In genomic region chr2:13438275-13438845, GRCm38 (mm10) we compare ENCODE assay signal across 23 mouse cellular contexts. TPM values are rescaled to one million over a fixed set of nuclear protein-coding genes. Genes with fewer than 3 reads are reported as not detected.
A peak's percentile ranks its signal among the peaks of the same experiment; 100 is the strongest.
DNase-seq lines count a peak whose midpoint lies in the region; ATAC-seq lines count a peak whose summit lies in the region.
"Had no signal": no experiment of that assay in that cellular context is flagged by ENCODE, and none has a peak within 500 bp of the region (broad histone marks: within the 10 kb centered on the region; RNA-seq: fewer than 3 reads in every experiment).

No protein-coding gene starts in this region.

- H3K4me2 ChIP-seq in heart, embryonic 16.5 days (ENCODE audit: low read depth, low read length), result no peak overlapping the region
- H3K4me2 ChIP-seq in hindbrain, embryonic 14.5 days (replicated peaks), result no peak overlapping the region
- H3K4me2 ChIP-seq: hindbrain, embryonic 15.5 days; intestine, embryonic 15.5 days; midbrain, embryonic 15.5 days; stomach, embryonic 15.5 days had no signal

- no peak overlapping the region for H3K27ac ChIP-seq in heart, embryonic 10.5 days
- H3K27ac ChIP-seq in heart, embryonic 16.5 days (ENCODE audit: low read length), result peak overlapping the region; percentile 58
- H3K27ac ChIP-seq in hindbrain, embryonic 14.5 days, result no peak overlapping the region
- H3K27ac ChIP-seq: hindbrain, embryonic 15.5 days; intestine, embryonic 15.5 days; left cerebral cortex, adult 2 months; liver, embryonic 14.5 days; midbrain, embryonic 15.5 days; stomach, embryonic 15.5 days had no signal

- ATAC-seq in heart, embryonic 16.5 days (replicated peaks; ENCODE audit: extremely low read depth, insufficient read depth, low FRiP score), result peak; percentile 85
- ATAC-seq in hindbrain, embryonic 14.5 days (ENCODE audit: low FRiP score), result no peak
- ATAC-seq: forebrain, embryonic 14.5 days; intestine, embryonic 15.5 days; midbrain, embryonic 15.5 days had no signal

- no peak overlapping the region for H3K9ac ChIP-seq in heart, embryonic 16.5 days (ENCODE audit: low read length)
- no peak overlapping the region for H3K9ac ChIP-seq in hindbrain, embryonic 14.5 days
- H3K9ac ChIP-seq: hindbrain, embryonic 15.5 days; intestine, embryonic 15.5 days; liver, embryonic 14.5 days; midbrain, embryonic 15.5 days; stomach, embryonic 15.5 days had no signal

- H3K4me1 ChIP-seq in heart, embryonic 10.5 days, result no peaks in the 10 kb centered on the region
- H3K4me1 ChIP-seq in heart, embryonic 16.5 days (ENCODE audit: control insufficient read depth, insufficient read depth, low read length), result peaks cover 7% of the 10 kb centered on the region; the same call in 1 of the 2 replicates
- H3K4me1 ChIP-seq in hindbrain, embryonic 14.5 days (replicated peaks; ENCODE audit: control insufficient read depth, insufficient read depth, low read length), result no peaks in the 10 kb centered on the region
- H3K4me1 ChIP-seq: hindbrain, embryonic 15.5 days; intestine, embryonic 15.5 days; midbrain, embryonic 15.5 days; stomach, embryonic 15.5 days had no signal

- H3K4me3 ChIP-seq in heart, embryonic 10.5 days, result no peak overlapping the region
- no peak overlapping the region for H3K4me3 ChIP-seq in heart, embryonic 16.5 days (ENCODE audit: low read length)
- H3K4me3 ChIP-seq in hindbrain, embryonic 14.5 days (replicated peaks; ENCODE audit: low read length), result no peak overlapping the region
- H3K4me3 ChIP-seq: hindbrain, embryonic 15.5 days; intestine, embryonic 15.5 days; left cerebral cortex, adult 2 months; midbrain, embryonic 15.5 days; myocyte; stomach, embryonic 15.5 days had no signal

- no peaks in the 10 kb centered on the region for H3K36me3 ChIP-seq in heart, embryonic 10.5 days
- H3K36me3 ChIP-seq in heart, embryonic 16.5 days (ENCODE audit: control insufficient read depth, insufficient read depth), result no peaks in the 10 kb centered on the region
- H3K36me3 ChIP-seq in hindbrain, embryonic 14.5 days (replicated peaks; ENCODE audit: control insufficient read depth, insufficient read depth), result no peaks in the 10 kb centered on the region
- H3K36me3 ChIP-seq: hindbrain, embryonic 15.5 days; intestine, embryonic 15.5 days; midbrain, embryonic 15.5 days; stomach, embryonic 15.5 days had no signal

- no peaks in the 10 kb centered on the region for H3K9me3 ChIP-seq in heart, embryonic 10.5 days
- no peaks in the 10 kb centered on the region for H3K9me3 ChIP-seq in heart, embryonic 16.5 days (replicated peaks; ENCODE audit: control insufficient read depth, low read length)
- no peaks in the 10 kb centered on the region for H3K9me3 ChIP-seq in hindbrain, embryonic 14.5 days (ENCODE audit: control insufficient read depth, low read length)
- H3K9me3 ChIP-seq: hindbrain, embryonic 15.5 days; intestine, embryonic 15.5 days; midbrain, embryonic 15.5 days; stomach, embryonic 15.5 days had no signal

- DNase-seq in heart, adult 18-20 months, result peak; percentile 55 to 67
- DNase-seq in heart, embryonic 10.5 days (ENCODE audit: low spot score), result no peak
- peak; percentile 25 for DNase-seq in lung, postnatal 25 days (ENCODE audit: low spot score)
- DNase-seq in lung, postnatal 36 days, result no peak
- no peak for DNase-seq in Muller cell, postnatal 12 days (ENCODE audit: inconsistent ontology term)
- no peak for DNase-seq in hindbrain, embryonic 14.5 days (ENCODE audit: low spot score)
- DNase-seq: cerebellum, adult 2 months; kidney, adult 9 months; kidney, postnatal 36 days; layer of hippocampus, adult 9-11 months; left cerebral cortex, postnatal 4 days; spleen, adult 18-20 months; thymus, adult 18-20 months had no signal

- no peaks in the 10 kb centered on the region for H3K27me3 ChIP-seq in heart, embryonic 10.5 days (ENCODE audit: insufficient read depth, poor library complexity, severe bottlenecking)
- H3K27me3 ChIP-seq in heart, embryonic 16.5 days (ENCODE audit: control insufficient read depth, insufficient read depth, low read length), result no peaks in the 10 kb centered on the region
- no peaks in the 10 kb centered on the region for H3K27me3 ChIP-seq in hindbrain, embryonic 14.5 days (ENCODE audit: control insufficient read depth, insufficient read depth, low read length)
- H3K27me3 ChIP-seq: hindbrain, embryonic 15.5 days; intestine, embryonic 15.5 days; midbrain, embryonic 15.5 days; stomach, embryonic 15.5 days had no signal

- WGBS in heart, embryonic 10.5 days, result 74% methylated on average over 3 of the region's 3 CpGs
- 49% methylated on average over 3 of the region's 3 CpGs for WGBS in heart, embryonic 16.5 days
- 94% methylated on average over 3 of the region's 3 CpGs for WGBS in hindbrain, embryonic 14.5 days

RNA-seq across cellular contexts. Expression of gene Cubn, which starts 53.3 kb away (rescaled TPM):
- 1 to 10 TPM in 1 of 2 experiments, under 1 TPM in 1; 0.87 to 1.2 TPM for total RNA-seq in heart, adult 18-20 months (2021)
- polyA plus RNA-seq in heart, embryonic 10.5 days (2016; fragmentation: Nextera tagmentation; extraction: Ambion mirVana), result 0.32 and 0.34 TPM in 2 replicates
- 0.28 and 0.29 TPM in 2 replicates for polyA plus RNA-seq in heart, embryonic 16.5 days (2015; fragmentation: Nextera tagmentation; extraction: Ambion mirVana)
- polyA plus RNA-seq in hindbrain, embryonic 14.5 days (2014; fragmentation: Nextera tagmentation; extraction: Ambion mirVana), result 0.21 and 0.38 TPM in 2 replicates
- total RNA-seq: megakaryocyte-erythroid progenitor cell, adult 5-6 weeks had no signal

Comparison
In these comparisons a context has a peak if more than half of its experiments do, and no peak if none do; other contexts are left out.
1. DNase-seq: peak in heart, adult 18-20 months (2 of 2) and lung, postnatal 25 days (single experiment); none in heart, embryonic 10.5 days (single experiment), lung, postnatal 36 days (single experiment), Muller cell, postnatal 12 days (single experiment) and hindbrain, embryonic 14.5 days (single experiment).